Mouse (Mus musculus) liver, postnatal 0 days (tissue): ENCODE measurements at regions not wholly inside any gene's neighbourhood (a gene's known extent, or its start where the extent isn't known, plus 50 kb on each side); places are given as distances from the start of the nearest gene placed in this dataset.

Experiments used
- CTCF ChIP-seq: sonication (generic); IDR thresholded peaks from 2 replicates; pipeline ENCODE4 v1.5.1; 2016; ENCODE audit warnings: antibody characterized with exemption, low read depth
- EP300 ChIP-seq: IDR thresholded peaks from 2 replicates; pipeline ENCODE4 v1.6.1; 2016; ENCODE audit warnings: antibody characterized with exemption, low read depth, mild to moderate bottlenecking

DNA sequence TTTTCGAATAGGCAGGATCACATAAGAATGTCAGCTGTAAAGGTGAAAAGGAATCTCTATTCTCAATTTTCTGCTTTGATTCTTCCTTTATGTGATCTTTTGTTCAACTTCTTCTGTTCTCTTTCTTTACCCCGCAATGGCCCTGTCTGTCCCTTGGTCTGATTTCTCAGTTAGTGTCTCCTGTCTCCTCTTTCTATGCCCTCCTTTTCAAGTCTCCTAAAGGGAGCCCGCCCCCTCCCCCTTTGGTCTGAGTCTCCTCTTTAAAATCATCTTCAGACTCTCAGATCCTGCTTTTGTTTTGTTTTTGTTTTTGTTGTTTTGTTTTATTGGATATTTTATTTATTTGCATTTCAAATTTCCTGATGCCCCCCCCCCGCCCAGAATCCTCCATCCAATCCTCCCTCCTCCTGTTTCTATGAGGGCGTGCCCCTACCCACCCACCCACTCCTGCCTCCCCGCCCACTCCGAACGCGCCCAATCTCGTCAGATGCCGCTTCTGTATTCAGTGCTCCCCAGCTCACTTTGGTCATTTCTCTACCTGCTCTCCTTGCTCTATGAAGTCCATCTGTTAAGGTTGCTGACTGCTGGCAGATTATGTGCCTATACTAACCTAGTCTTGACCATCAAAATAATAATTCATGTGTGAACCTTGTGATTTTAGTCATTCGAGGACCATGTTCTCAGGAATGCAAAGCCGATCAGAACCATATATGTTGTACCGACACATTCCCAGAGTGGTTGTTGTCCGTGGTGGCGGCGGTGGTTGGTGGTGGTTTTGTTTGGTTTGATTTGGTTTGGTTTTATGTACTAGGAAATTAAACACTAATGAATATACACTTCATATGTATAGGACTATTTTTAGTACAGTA, 487.9 kb upstream of the Adam24 start:
- TF ChIP-seq CTCF = no peak
- TF ChIP-seq EP300 = no peak
